Mouse (Mus musculus): Measurements from ENCODE around the gene Prss54.

GRCm38 (mm10) chr8:95616383-95616782 lies 40.2 kb upstream of the Prss54 start:
- TF ChIP-seq CTCF (IDR thresholded peaks at IDR 0.05; ENCODE audit: low read depth): no peak
- no peak for TF ChIP-seq EP300 (optimal IDR thresholded peaks at IDR 0.05)

Measured in stomach, postnatal 0 days (tissue).